9 mouse cellular contexts compared by ENCODE assay signal in the genomic region with DNA sequence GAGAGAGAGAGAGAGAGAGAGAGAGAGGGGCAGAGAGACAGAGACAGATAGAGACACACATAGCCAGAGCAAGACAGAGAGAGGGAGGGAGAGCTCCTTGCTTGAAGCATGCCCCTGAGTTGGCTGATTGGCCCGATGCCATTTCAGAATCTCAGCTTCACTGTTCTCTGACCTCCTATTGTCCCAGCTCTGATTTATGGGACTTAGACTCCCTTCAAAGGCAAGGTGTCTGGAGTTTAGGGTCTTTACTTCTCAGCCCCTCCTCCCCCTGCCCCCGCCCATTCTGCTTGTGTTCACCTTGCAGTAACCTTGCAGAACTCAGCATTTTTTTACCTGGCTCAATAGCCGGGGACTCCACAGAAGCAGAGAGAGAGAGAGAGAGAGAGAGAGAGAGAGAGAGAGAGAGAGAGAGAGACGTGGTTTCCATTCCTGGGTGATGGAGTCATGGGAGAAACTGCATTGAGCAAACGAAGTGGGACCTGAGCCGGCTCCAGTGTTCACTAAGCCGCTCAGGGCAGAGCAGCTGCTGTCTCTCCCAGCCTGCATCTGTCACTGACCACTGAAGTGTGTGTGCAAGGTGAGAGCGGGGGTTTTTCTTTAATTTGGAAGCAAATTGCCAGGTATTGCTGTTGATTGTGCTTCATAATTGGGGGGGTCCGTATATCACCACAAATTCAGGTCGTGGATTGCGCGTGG.
DNase-seq lines count a peak whose midpoint lies in the region; ATAC-seq and TF ChIP-seq lines count a peak whose summit lies in the region.
"Had no signal": no experiment of that assay in that cellular context is flagged by ENCODE, and none has a peak within 500 bp of the region (broad histone marks: within the 10 kb centered on the region; RNA-seq: fewer than 3 reads in every experiment).

No protein-coding gene starts in this region.

- no peaks in the 10 kb centered on the region for H3K9me3 ChIP-seq in lung, embryonic 14.5 days (ENCODE audit: low read depth, low read length)
- H3K9me3 ChIP-seq in heart, embryonic 16.5 days (replicated peaks; ENCODE audit: control insufficient read depth, low read length) = no peaks in the 10 kb centered on the region
- H3K9me3 ChIP-seq in kidney, postnatal 0 days (replicated peaks; ENCODE audit: low read length) = no peaks in the 10 kb centered on the region

- ATAC-seq in lung, embryonic 14.5 days (ENCODE audit: insufficient read depth) = peak; percentile 90
- ATAC-seq in heart, embryonic 16.5 days (replicated peaks; ENCODE audit: extremely low read depth, insufficient read depth, low FRiP score) = peak; percentile 85
- ATAC-seq in kidney, postnatal 0 days (replicated peaks; ENCODE audit: low FRiP score, low read depth) = peak; percentile 80
- no peak for ATAC-seq in megakaryocyte-erythroid progenitor cell, adult 5-6 weeks (replicated peaks; ENCODE audit: low FRiP score, low TSS enrichment, poor library complexity, severe bottlenecking)

- 35% methylated on average over 12 of the region's 12 CpGs for WGBS in lung, embryonic 14.5 days
- WGBS in heart, embryonic 16.5 days = 37% methylated on average over 12 of the region's 12 CpGs
- WGBS in kidney, postnatal 0 days = 29% methylated on average over 12 of the region's 12 CpGs

- no peak for TF ChIP-seq CTCF in lung, embryonic 14.5 days (IDR thresholded peaks at IDR 0.05; ENCODE audit: low read depth)
- TF ChIP-seq CTCF in kidney, postnatal 0 days (IDR thresholded peaks at IDR 0.05; ENCODE audit: low read depth) = no peak

- peak overlapping the region; percentile 36; the same call in 1 of the 2 replicates for H3K4me2 ChIP-seq in lung, embryonic 14.5 days
- peak overlapping the region; percentile 59 for H3K4me2 ChIP-seq in heart, embryonic 16.5 days (ENCODE audit: low read depth, low read length)
- peak overlapping the region; percentile 56 for H3K4me2 ChIP-seq in kidney, postnatal 0 days (ENCODE audit: low read length)

- no peaks in the 10 kb centered on the region for H3K36me3 ChIP-seq in lung, embryonic 14.5 days (ENCODE audit: insufficient read depth)
- H3K36me3 ChIP-seq in heart, embryonic 16.5 days (ENCODE audit: control insufficient read depth, insufficient read depth) = no peaks in the 10 kb centered on the region
- H3K36me3 ChIP-seq in kidney, postnatal 0 days (ENCODE audit: insufficient read depth, low read length) = no peaks in the 10 kb centered on the region

- H3K27ac ChIP-seq in lung, embryonic 14.5 days (ENCODE audit: low read depth) = peak overlapping the region; percentile 69
- peak overlapping the region; percentile 82 for H3K27ac ChIP-seq in heart, embryonic 16.5 days (ENCODE audit: low read length)
- peak overlapping the region; percentile 90 for H3K27ac ChIP-seq in kidney, postnatal 0 days

- H3K4me3 ChIP-seq in lung, embryonic 14.5 days (ENCODE audit: low read depth, low read length) = no peak overlapping the region
- peak overlapping the region; percentile 38 for H3K4me3 ChIP-seq in heart, embryonic 16.5 days (ENCODE audit: low read length)
- peak overlapping the region; percentile 32 for H3K4me3 ChIP-seq in kidney, postnatal 0 days (replicated peaks; ENCODE audit: low read depth, low read length)
- H3K4me3 ChIP-seq: erythroblast, embryonic 14.5 days had no signal

- H3K27me3 ChIP-seq in lung, embryonic 14.5 days (ENCODE audit: insufficient read depth, low read length) = no peaks in the 10 kb centered on the region
- H3K27me3 ChIP-seq in heart, embryonic 16.5 days (ENCODE audit: control insufficient read depth, insufficient read depth, low read length) = no peaks in the 10 kb centered on the region
- no peaks in the 10 kb centered on the region for H3K27me3 ChIP-seq in kidney, postnatal 0 days (ENCODE audit: insufficient read depth, low read length)

- H3K4me1 ChIP-seq in lung, embryonic 14.5 days (ENCODE audit: insufficient read depth) = peaks cover 6% of the 10 kb centered on the region; the same call in 1 of the 2 replicates
- H3K4me1 ChIP-seq in heart, embryonic 16.5 days (ENCODE audit: control insufficient read depth, insufficient read depth, low read length) = peaks cover 15% of the 10 kb centered on the region
- H3K4me1 ChIP-seq in kidney, postnatal 0 days (replicated peaks; ENCODE audit: insufficient read depth, low read length) = peaks cover 20% of the 10 kb centered on the region

- peak; percentile 71 for DNase-seq in lung, embryonic 14.5 days
- no peak for DNase-seq in lung, postnatal 25 days (ENCODE audit: low spot score)
- peak; percentile 75 for DNase-seq in kidney, postnatal 0 days (ENCODE audit: low spot score)
- DNase-seq in retina, embryonic 14.5 days (ENCODE audit: low spot score) = peak; percentile 47
- no peak for DNase-seq in thymus, postnatal 10 days (ENCODE audit: low spot score in 2 of 2)
- no peak for DNase-seq in left cerebral cortex, adult 8-10 months (ENCODE audit: low spot score in 2 of 2)

- 0 out of 2 replicates have a peak overlapping the region, but pooled peaks have one; percentile 4 for H3K9ac ChIP-seq in lung, embryonic 14.5 days
- peak overlapping the region; percentile 67 for H3K9ac ChIP-seq in heart, embryonic 16.5 days (ENCODE audit: low read length)
- peak overlapping the region; percentile 46 for H3K9ac ChIP-seq in kidney, postnatal 0 days (ENCODE audit: low read depth, low read length)

Comparison
In these comparisons a context has a peak if more than half of its experiments do, and no peak if none do; other contexts are left out.
1. DNase-seq: peak in lung, embryonic 14.5 days (single experiment), kidney, postnatal 0 days (single experiment) and retina, embryonic 14.5 days (single experiment); none in lung, postnatal 25 days (single experiment), thymus, postnatal 10 days (0 of 2) and left cerebral cortex, adult 8-10 months (0 of 2).
2. H3K9ac ChIP-seq: peak in every context shown above with its lines; median percentile 67 in heart, embryonic 16.5 days; 46 in kidney, postnatal 0 days; 4 in lung, embryonic 14.5 days.
3. Peak in every context shown above with its lines, with median percentiles within 50 percentile points of each other: H3K27ac ChIP-seq and H3K4me2 ChIP-seq.